Mouse (Mus musculus): ENCODE data around the gene Ugt1a1. TPM values are rescaled to one million over a fixed set of nuclear protein-coding genes. Genes with fewer than 3 reads are reported as not detected.
"Not testable (repeated sequence)": the region's sequence is repeated elsewhere in the genome, so short reads cannot be mapped to it uniquely, and the experiment has no call there.

The Ugt1a1 gene
- not detected in 2 replicates for polyA plus RNA-seq (2016; fragmentation: Nextera tagmentation; extraction: Ambion mirVana)

DNA sequence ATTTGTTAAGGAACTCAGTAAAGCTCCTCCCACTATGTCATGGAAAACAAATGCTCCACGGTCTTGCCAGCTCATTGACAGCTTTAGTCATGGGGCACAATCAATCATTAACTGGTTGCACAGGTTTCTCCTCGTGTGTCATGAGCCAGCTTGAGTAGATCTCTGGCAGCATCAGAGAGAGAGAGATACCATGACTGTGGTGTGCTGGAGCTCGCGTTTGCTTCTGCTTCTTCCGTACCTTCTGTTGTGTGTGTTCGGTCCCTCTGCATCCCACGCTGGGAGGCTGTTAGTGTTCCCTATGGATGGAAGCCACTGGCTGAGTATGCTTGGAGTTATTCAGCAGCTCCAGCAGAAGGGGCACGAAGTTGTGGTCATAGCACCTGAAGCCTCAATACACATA is at the start of gene Ugt1a1:
Gene Ugt1a1, plus strand, starts transcription at position 148 of the 400 bp plus-strand sequence.
- Histone ChIP-seq H3K9me3 (replicated peaks) (peaks cover 52% of the 10 kb centered on the region), H3K9ac (no peak within 1 kb of the TSS), H3K27me3 (no peaks in the 10 kb centered on the region), H3K36me3 (no peaks in the 10 kb centered on the region), H3K4me3 (no peak within 1 kb of the TSS), H3K4me1 (no peaks in the 10 kb centered on the region), H3K4me2 (replicated peaks) (no peak within 1 kb of the TSS), H3K27ac (no peak within 1 kb of the TSS)
- 70% methylated on average over 8 of the region's 8 CpGs for WGBS
- peak; percentile 14; the same call in 1 of the 2 replicates for ATAC-seq (ENCODE audit: low FRiP score)

GRCm38 (mm10) chr1:88165711-88166110 is 46.0 kb upstream of the Ugt1a1 start, which contains the start of gene Ugt1a5:
TSS of gene Ugt1a5 (plus strand) at chr1:88166012.
- H3K4me3 ChIP-seq, result no peak within 1 kb of the TSS
- H3K27me3 ChIP-seq, result no peaks in the 10 kb centered on the region
- no peak within 1 kb of the TSS for H3K27ac ChIP-seq
- ATAC-seq (ENCODE audit: low FRiP score), result no peak
- WGBS, result 81% methylated on average over 5 of the region's 5 CpGs
- H3K36me3 ChIP-seq, result no peaks in the 10 kb centered on the region
- H3K9ac ChIP-seq, result no peak within 1 kb of the TSS
- no peaks in the 10 kb centered on the region for H3K4me1 ChIP-seq
- H3K4me2 ChIP-seq (replicated peaks), result no peak within 1 kb of the TSS
- no peaks in the 10 kb centered on the region for H3K9me3 ChIP-seq (replicated peaks)

DNA sequence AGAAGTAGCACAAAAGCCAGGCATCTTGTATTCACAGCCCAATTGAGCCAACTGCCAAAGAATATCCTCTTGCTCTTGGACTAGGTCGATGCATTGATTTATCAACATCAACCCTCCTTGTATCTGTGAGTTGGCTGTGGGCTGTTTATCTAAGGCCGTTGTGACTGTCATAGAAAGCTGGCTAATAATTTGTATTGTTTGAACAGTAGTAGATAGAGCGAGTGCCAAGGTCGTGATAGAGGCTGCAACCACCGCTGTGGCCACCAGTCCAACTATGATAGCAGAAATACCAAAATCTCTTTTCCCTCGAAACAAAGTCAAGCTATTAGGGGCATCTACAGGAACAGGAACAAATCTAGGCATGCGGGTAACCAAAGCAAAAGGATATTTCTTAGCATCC is 39.6 kb upstream of the Ugt1a1 start:
- H3K27me3 ChIP-seq; ATAC-seq (ENCODE audit: low FRiP score); H3K4me1 ChIP-seq; H3K9me3 ChIP-seq (replicated peaks); H3K36me3 ChIP-seq; H3K9ac ChIP-seq; H3K4me3 ChIP-seq; H3K27ac ChIP-seq; H3K4me2 ChIP-seq (replicated peaks): not testable (repeated sequence)
- 83% methylated on average over 6 of the region's 7 CpGs for WGBS

- Histone ChIP-seq H3K4me2 (replicated peaks) (no peak overlapping the region), H3K4me1 (no peaks in the 10 kb centered on the region), H3K36me3 (no peaks in the 10 kb centered on the region), H3K27ac (no peak overlapping the region), H3K4me3 (no peak overlapping the region), H3K9me3 (replicated peaks) (peaks cover 20% of the 10 kb centered on the region), H3K27me3 (no peaks in the 10 kb centered on the region), H3K9ac (no peak overlapping the region)
- no peak for ATAC-seq (ENCODE audit: low FRiP score)
- WGBS, result 77% methylated on average over 1 of the region's 1 CpGs
Observed at GRCm38 (mm10) chr1:88179657-88180056, 32.1 kb upstream of the Ugt1a1 start.

DNA sequence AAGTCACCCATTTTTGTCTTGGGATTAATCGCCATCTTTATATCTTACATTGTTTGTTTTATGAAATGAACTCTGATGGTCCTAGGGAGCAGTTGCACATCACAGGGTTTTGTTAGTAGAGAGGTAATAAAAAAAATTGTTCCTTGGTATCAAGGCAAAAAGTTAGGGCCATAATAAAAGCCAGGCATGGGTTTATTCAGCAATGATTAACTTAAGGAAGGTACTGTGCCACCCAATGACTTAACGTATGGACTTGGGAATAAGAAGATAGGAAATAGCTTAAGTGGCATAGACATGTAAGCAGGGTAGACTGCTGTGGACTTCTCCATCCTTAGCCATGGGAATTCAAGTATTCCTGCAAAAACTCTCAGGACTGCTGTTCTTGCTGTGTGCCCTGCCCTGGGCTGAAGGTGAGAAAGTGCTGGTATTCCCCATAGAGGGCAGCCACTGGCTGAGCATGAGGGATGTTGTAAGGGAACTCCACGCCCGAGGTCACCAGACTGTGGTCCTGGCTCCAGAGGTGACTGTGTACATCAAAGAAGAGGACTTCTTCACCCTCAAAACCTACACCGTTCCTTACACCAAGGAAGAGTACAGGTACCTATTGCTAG is 25.3 kb upstream of the Ugt1a1 start:
- no peaks in the 10 kb centered on the region for H3K4me1 ChIP-seq
- no peak overlapping the region for H3K4me3 ChIP-seq
- H3K36me3 ChIP-seq, result no peaks in the 10 kb centered on the region
- H3K9me3 ChIP-seq (replicated peaks), result 0 out of 2 replicates have a peak, but pooled peaks cover 3% of the 10 kb centered on the region
- ATAC-seq (ENCODE audit: low FRiP score), result no peak
- H3K4me2 ChIP-seq (replicated peaks), result no peak overlapping the region
- 85% methylated on average over 5 of the region's 5 CpGs for WGBS
- no peak overlapping the region for H3K9ac ChIP-seq
- no peaks in the 10 kb centered on the region for H3K27me3 ChIP-seq
- H3K27ac ChIP-seq, result no peak overlapping the region

DNA sequence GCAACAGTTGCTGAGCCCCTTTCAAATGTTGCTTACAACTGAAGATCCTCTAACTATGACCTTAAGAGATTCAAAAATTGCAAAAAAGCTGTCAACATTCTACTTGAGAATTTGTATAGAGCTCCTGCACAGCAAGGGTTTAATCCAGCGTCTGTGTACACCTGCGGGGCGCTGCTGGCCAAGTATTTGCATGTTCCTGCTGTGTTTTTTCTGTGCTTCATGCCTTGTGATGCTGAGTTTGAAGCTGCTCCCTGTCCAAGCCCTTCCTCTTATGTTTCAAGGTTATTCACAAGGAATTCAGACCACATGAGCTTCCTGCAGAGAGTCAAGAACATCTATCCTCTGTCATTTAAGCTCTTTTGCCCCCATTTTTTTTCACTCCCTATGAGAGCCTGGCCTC is 19.6 kb upstream of the Ugt1a1 start:
- H3K9me3 ChIP-seq (replicated peaks), result no peaks in the 10 kb centered on the region
- H3K27me3 ChIP-seq, result no peaks in the 10 kb centered on the region
- 57% methylated on average over 3 of the region's 3 CpGs for WGBS
- no peaks in the 10 kb centered on the region for H3K4me1 ChIP-seq
- H3K9ac ChIP-seq, result no peak overlapping the region
- no peak for ATAC-seq (ENCODE audit: low FRiP score)
- H3K4me2 ChIP-seq (replicated peaks), result no peak overlapping the region
- no peak overlapping the region for H3K27ac ChIP-seq
- no peaks in the 10 kb centered on the region for H3K36me3 ChIP-seq
- no peak overlapping the region for H3K4me3 ChIP-seq

GRCm38 (mm10) chr1:88195687-88196086 is 16.1 kb upstream of the Ugt1a1 start:
- WGBS, result 86% methylated on average over 1 of the region's 1 CpGs
- Histone ChIP-seq H3K27me3 (no peaks in the 10 kb centered on the region), H3K4me2 (replicated peaks) (no peak overlapping the region), H3K4me1 (no peaks in the 10 kb centered on the region), H3K36me3 (no peaks in the 10 kb centered on the region), H3K4me3 (no peak overlapping the region), H3K9ac (no peak overlapping the region), H3K9me3 (replicated peaks) (no peaks in the 10 kb centered on the region), H3K27ac (no peak overlapping the region)
- ATAC-seq (ENCODE audit: low FRiP score), result no peak

DNA sequence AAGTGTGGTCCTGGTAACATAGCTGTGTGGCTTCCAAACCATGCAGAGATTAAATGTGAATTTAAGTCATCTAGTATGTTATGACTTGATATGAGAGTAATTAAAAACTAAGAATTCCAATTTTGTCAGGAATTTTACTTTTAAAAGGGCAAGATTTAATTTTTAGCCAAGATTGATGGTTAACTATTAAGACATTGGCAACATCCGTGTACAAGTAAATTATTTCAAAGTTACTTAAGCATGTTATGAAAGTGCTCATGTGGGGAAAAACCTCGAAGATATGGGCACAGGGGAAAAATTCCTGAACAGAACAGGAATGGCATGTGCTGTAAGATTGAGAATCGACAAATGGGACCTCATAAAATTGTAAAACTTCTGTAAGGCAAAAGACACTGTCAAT is 14.3 kb upstream of the Ugt1a1 start:
- no peaks in the 10 kb centered on the region for H3K4me1 ChIP-seq
- H3K27me3 ChIP-seq, result no peaks in the 10 kb centered on the region
- no peak overlapping the region for H3K9ac ChIP-seq
- ATAC-seq (ENCODE audit: low FRiP score), result no peak
- no peaks in the 10 kb centered on the region for H3K9me3 ChIP-seq (replicated peaks)
- H3K4me2 ChIP-seq (replicated peaks), result no peak overlapping the region
- no peak overlapping the region for H3K4me3 ChIP-seq
- no peaks in the 10 kb centered on the region for H3K36me3 ChIP-seq
- H3K27ac ChIP-seq, result no peak overlapping the region
- WGBS, result 80% methylated on average over 3 of the region's 3 CpGs

GRCm38 (mm10) chr1:88199996-88200395 is 11.8 kb upstream of the Ugt1a1 start:
- Histone ChIP-seq H3K4me2 (replicated peaks) (no peak overlapping the region), H3K27me3 (no peaks in the 10 kb centered on the region), H3K36me3 (no peaks in the 10 kb centered on the region), H3K9me3 (replicated peaks) (no peaks in the 10 kb centered on the region; the same call in 1 of the 2 replicates), H3K4me3 (no peak overlapping the region), H3K27ac (no peak overlapping the region), H3K9ac (no peak overlapping the region), H3K4me1 (peaks cover under 1% of the 10 kb centered on the region; the same call in 1 of the 2 replicates)
- ATAC-seq (ENCODE audit: low FRiP score), result no peak
- WGBS, result 69% methylated on average over 2 of the region's 2 CpGs

DNA sequence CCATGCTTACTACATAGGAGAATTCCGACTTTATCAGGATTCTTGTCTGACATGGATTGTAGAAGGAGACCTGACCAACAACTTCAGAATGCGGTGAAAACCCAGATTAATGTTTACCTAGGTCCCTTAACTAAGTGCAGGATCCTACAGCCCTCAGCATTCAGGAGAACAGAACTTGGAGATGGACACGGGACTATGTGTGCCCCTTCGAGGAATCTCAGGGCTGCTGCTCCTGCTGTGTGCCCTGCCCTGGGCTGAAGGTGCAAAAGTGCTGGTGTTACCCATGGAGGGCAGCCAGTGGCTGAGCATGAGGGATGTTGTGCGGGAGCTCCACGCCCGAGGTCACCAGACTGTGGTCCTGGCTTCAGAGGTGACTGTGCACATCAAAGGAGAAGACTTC is 11.3 kb upstream of the Ugt1a1 start, which contains the start of gene Ugt1a2:
Gene Ugt1a2, plus strand, starts transcription at position 146 of the 400 bp plus-strand sequence.
- H3K36me3 ChIP-seq, result no peaks in the 10 kb centered on the region
- ATAC-seq (ENCODE audit: low FRiP score), result no peak
- no peaks in the 10 kb centered on the region; the same call in 1 of the 2 replicates for H3K9me3 ChIP-seq (replicated peaks)
- H3K27me3 ChIP-seq, result no peaks in the 10 kb centered on the region
- H3K4me2 ChIP-seq (replicated peaks), result no peak within 1 kb of the TSS
- H3K27ac ChIP-seq, result no peak within 1 kb of the TSS
- WGBS, result 91% methylated on average over 7 of the region's 7 CpGs
- peaks cover 6% of the 10 kb centered on the region for H3K4me1 ChIP-seq
- H3K4me3 ChIP-seq, result no peak within 1 kb of the TSS
- no peak within 1 kb of the TSS for H3K9ac ChIP-seq

- Histone ChIP-seq H3K9me3 (replicated peaks) (no peaks in the 10 kb centered on the region; the same call in 1 of the 2 replicates), H3K36me3 (no peaks in the 10 kb centered on the region), H3K9ac (peak within 1 kb of the TSS; percentile 67), H3K4me2 (replicated peaks) (peak within 1 kb of the TSS; percentile 75), H3K4me1 (peaks cover 6% of the 10 kb centered on the region), H3K4me3 (peak within 1 kb of the TSS; percentile 46), H3K27ac (peak within 1 kb of the TSS; percentile 48; the same call in 1 of the 2 replicates), H3K27me3 (no peaks in the 10 kb centered on the region)
- WGBS, result 5% methylated on average over 55 of the region's 62 CpGs
- peak; percentile 100 for ATAC-seq (ENCODE audit: low FRiP score)
Observed at GRCm38 (mm10) chr1:88205294-88205922, 6.4 kb upstream of the Ugt1a1 start, which contains the start of gene Dnajb3. TSS of gene Dnajb3 (minus strand) at chr1:88205782.

DNA sequence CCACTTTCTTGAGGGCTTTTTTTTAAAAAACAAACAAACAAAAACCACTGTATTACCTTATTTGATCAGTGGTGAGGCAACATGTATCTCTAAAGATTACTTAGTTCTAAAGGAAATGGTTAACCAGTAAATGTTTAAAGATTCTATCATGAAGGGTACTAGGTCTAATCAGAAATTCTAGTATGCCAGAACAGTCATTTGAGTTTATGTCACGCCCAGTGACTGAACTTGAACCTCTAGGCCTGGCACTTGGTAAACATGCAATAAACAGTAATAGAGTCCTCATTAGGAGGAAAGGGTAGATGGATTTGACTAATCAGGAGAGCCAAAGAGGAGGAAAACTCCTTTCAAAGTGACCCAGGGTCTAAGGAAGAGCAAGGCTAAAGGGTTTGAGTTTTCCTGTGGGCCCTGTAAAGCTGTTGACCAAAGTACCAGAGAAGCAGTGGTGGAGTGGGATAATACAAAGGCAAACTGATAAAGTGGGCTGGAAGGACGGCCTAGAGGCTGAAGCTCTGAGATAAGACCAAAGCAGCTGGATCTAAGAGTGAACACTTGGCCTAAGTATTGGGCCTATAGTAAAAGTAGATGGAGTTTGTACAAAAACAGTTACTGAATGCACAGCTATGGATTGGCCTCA is 4.8 kb upstream of the Ugt1a1 start:
- Histone ChIP-seq H3K9me3 (replicated peaks) (peaks cover 7% of the 10 kb centered on the region), H3K4me2 (replicated peaks) (no peak overlapping the region), H3K9ac (no peak overlapping the region), H3K27ac (no peak overlapping the region), H3K4me1 (peaks cover 6% of the 10 kb centered on the region), H3K27me3 (no peaks in the 10 kb centered on the region), H3K4me3 (no peak overlapping the region), H3K36me3 (no peaks in the 10 kb centered on the region)
- ATAC-seq (ENCODE audit: low FRiP score), result no peak
- WGBS, result 88% methylated on average over 2 of the region's 2 CpGs

Data from hindbrain, embryonic 12.5 days (tissue).